Mouse (Mus musculus) cerebellum, postnatal 10 days (tissue): ENCODE results near the gene BC034090.

Experiments used
- DNase-seq, 2 experiments: peaks; one replicate each; pipeline ENCODE4 v3.0.0; 2021; ENCODE audit warnings: mixed read lengths in 2 of 2

Gene BC034090

GRCm38 (mm10) chr1:155241701-155242487 is 2.4 kb downstream of the BC034090 start:
- peak; percentile 69 to 78 for DNase-seq

GRCm38 (mm10) chr1:155239962-155240717 is 4.1 kb downstream of the BC034090 start:
- peak; percentile 68 to 73 for DNase-seq

- peak in 1 of 2 experiments; percentile 11 for DNase-seq
Measured at GRCm38 (mm10) chr1:155239169-155239568, 5.1 kb downstream of the BC034090 start.

GRCm38 (mm10) chr1:155238126-155238525 is 6.1 kb downstream of the BC034090 start:
- peak in 1 of 2 experiments; percentile 12 for DNase-seq

GRCm38 (mm10) chr1:155237390-155237789 is 6.9 kb downstream of the BC034090 start:
- peak in 1 of 2 experiments; percentile 22 for DNase-seq

- DNase-seq = peak in 1 of 2 experiments; percentile 46
Measured at GRCm38 (mm10) chr1:155236306-155237024, 7.8 kb downstream of the BC034090 start.

GRCm38 (mm10) chr1:155235641-155236040 is 8.6 kb downstream of the BC034090 start:
- DNase-seq = peak in 1 of 2 experiments; percentile 16

GRCm38 (mm10) chr1:155233931-155234607 is 10.2 kb downstream of the BC034090 start:
- DNase-seq = peak; percentile 85 to 87

GRCm38 (mm10) chr1:155233378-155233777 is 10.9 kb downstream of the BC034090 start:
- DNase-seq = no peak

- peak; percentile 76 to 85 for DNase-seq
Measured at GRCm38 (mm10) chr1:155232786-155233185, 11.5 kb downstream of the BC034090 start.

- peak; percentile 76 to 83 for DNase-seq
Measured at GRCm38 (mm10) chr1:155232385-155232784, 11.9 kb downstream of the BC034090 start.

- DNase-seq = peak; percentile 79 to 83
Measured at GRCm38 (mm10) chr1:155229464-155230411, 14.5 kb downstream of the BC034090 start.

GRCm38 (mm10) chr1:155223849-155224554 is 20.2 kb downstream of the BC034090 start:
- peak; percentile 95 to 96 for DNase-seq

- no peak for DNase-seq
Measured at GRCm38 (mm10) chr1:155223036-155223435, 21.2 kb downstream of the BC034090 start.

- peak; percentile 80 to 82 for DNase-seq
Measured at GRCm38 (mm10) chr1:155222101-155222669, 22.1 kb downstream of the BC034090 start.

- peak in 1 of 2 experiments; percentile 21 for DNase-seq
Measured at GRCm38 (mm10) chr1:155218924-155219323, 25.3 kb downstream of the BC034090 start.

- peak; percentile 86 to 88 for DNase-seq
Measured at GRCm38 (mm10) chr1:155217865-155218541, 26.2 kb downstream of the BC034090 start.

- peak in 1 of 2 experiments; percentile 12 for DNase-seq
Measured at GRCm38 (mm10) chr1:155216844-155217243, 27.4 kb downstream of the BC034090 start.

- peak in 1 of 2 experiments; percentile 19 for DNase-seq
Measured at GRCm38 (mm10) chr1:155216313-155216712, 27.9 kb downstream of the BC034090 start.
